19 mouse cellular contexts compared by ENCODE assay signal in the genomic region with DNA sequence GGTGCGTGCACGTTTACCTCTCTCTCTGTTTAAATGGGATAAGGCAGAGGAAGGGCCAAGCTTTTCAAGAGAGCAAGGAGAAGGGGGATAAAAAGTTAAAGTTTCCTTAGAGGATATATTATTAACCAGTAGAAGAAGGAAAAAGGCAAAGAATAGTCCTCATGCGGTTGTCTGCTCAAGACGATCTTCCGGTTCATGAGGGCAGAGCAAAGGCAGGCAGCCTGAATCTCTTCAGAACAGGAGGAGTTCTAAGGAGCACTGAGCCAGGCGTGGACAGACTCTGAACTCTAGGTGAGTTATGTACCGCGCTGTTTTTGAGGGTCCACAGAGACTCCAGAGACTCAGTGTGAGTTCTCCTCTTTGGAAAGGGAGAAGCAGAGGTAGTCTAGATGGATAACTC. TPM values are rescaled to one million over a fixed set of nuclear protein-coding genes. Genes with fewer than 3 reads are reported as not detected.
A peak's percentile ranks its signal among the peaks of the same experiment; 100 is the strongest.
DNase-seq lines count a peak whose midpoint lies in the region; ATAC-seq and TF ChIP-seq lines count a peak whose summit lies in the region.
"Had no signal": no experiment of that assay in that cellular context is flagged by ENCODE, and none has a peak within 500 bp of the region (broad histone marks: within the 10 kb centered on the region; RNA-seq: fewer than 3 reads in every experiment).

No protein-coding gene starts in this region.

- no peak for ATAC-seq in kidney, embryonic 15.5 days (replicated peaks; ENCODE audit: low FRiP score)
- ATAC-seq in kidney, postnatal 0 days (replicated peaks; ENCODE audit: low FRiP score, low read depth), result no peak
- no peak for ATAC-seq in midbrain, embryonic 11.5 days (ENCODE audit: low FRiP score)
- ATAC-seq in CD4-positive, CD25-positive, alpha-beta regulatory T cell, adult 4 months, result no peak
- ATAC-seq: forebrain, embryonic 15.5 days had no signal

- 81% methylated on average over 8 of the region's 8 CpGs for WGBS in kidney, embryonic 15.5 days
- WGBS in kidney, postnatal 0 days, result 78% methylated on average over 8 of the region's 8 CpGs
- WGBS in midbrain, embryonic 11.5 days, result 90% methylated on average over 8 of the region's 8 CpGs

- H3K4me3 ChIP-seq in kidney, embryonic 15.5 days (replicated peaks), result no peak overlapping the region
- H3K4me3 ChIP-seq in kidney, postnatal 0 days (replicated peaks; ENCODE audit: low read depth, low read length), result no peak overlapping the region
- no peak overlapping the region for H3K4me3 ChIP-seq in midbrain, embryonic 11.5 days (ENCODE audit: low read depth, low read length)
- H3K4me3 ChIP-seq: embryonic facial prominence, embryonic 12.5 days; forebrain, embryonic 15.5 days; heart, embryonic 15.5 days; hindbrain, embryonic 13.5 days had no signal

- no peak overlapping the region for H3K9ac ChIP-seq in kidney, embryonic 15.5 days
- no peak overlapping the region for H3K9ac ChIP-seq in kidney, postnatal 0 days (ENCODE audit: low read depth, low read length)
- H3K9ac ChIP-seq in midbrain, embryonic 11.5 days (ENCODE audit: low read length), result no peak overlapping the region
- H3K9ac ChIP-seq: embryonic facial prominence, embryonic 12.5 days; forebrain, embryonic 15.5 days; heart, embryonic 15.5 days; hindbrain, embryonic 13.5 days had no signal

- H3K9me3 ChIP-seq in kidney, embryonic 15.5 days (replicated peaks), result no peaks in the 10 kb centered on the region
- H3K9me3 ChIP-seq in kidney, postnatal 0 days (replicated peaks; ENCODE audit: low read length), result no peaks in the 10 kb centered on the region
- no peaks in the 10 kb centered on the region for H3K9me3 ChIP-seq in midbrain, embryonic 11.5 days (ENCODE audit: control insufficient read depth, low read length)
- H3K9me3 ChIP-seq: embryonic facial prominence, embryonic 12.5 days; forebrain, embryonic 15.5 days; hindbrain, embryonic 13.5 days had no signal

- no peak for TF ChIP-seq CTCF in kidney, postnatal 0 days (IDR thresholded peaks at IDR 0.05; ENCODE audit: low read depth)

- H3K4me1 ChIP-seq in kidney, embryonic 15.5 days, result no peaks in the 10 kb centered on the region
- H3K4me1 ChIP-seq in kidney, postnatal 0 days (replicated peaks; ENCODE audit: insufficient read depth, low read length), result no peaks in the 10 kb centered on the region
- H3K4me1 ChIP-seq in midbrain, embryonic 11.5 days (ENCODE audit: control insufficient read depth, insufficient read depth, low read length), result no peaks in the 10 kb centered on the region
- H3K4me1 ChIP-seq: embryonic facial prominence, embryonic 12.5 days; forebrain, embryonic 15.5 days; heart, embryonic 15.5 days; hindbrain, embryonic 13.5 days had no signal

- no peak overlapping the region for H3K4me2 ChIP-seq in kidney, embryonic 15.5 days
- H3K4me2 ChIP-seq in kidney, postnatal 0 days (ENCODE audit: low read length), result no peak overlapping the region
- no peak overlapping the region for H3K4me2 ChIP-seq in midbrain, embryonic 11.5 days
- H3K4me2 ChIP-seq: embryonic facial prominence, embryonic 12.5 days; forebrain, embryonic 15.5 days; heart, embryonic 15.5 days; hindbrain, embryonic 13.5 days had no signal

- DNase-seq in kidney, adult 18-20 months, result peak; percentile 37
- peak; percentile 58 to 60 for DNase-seq in kidney, adult 8-10 months
- no peak for DNase-seq in kidney, postnatal 0 days (ENCODE audit: low spot score)
- peak; percentile 63 to 69 for DNase-seq in kidney, postnatal 36 days
- DNase-seq in midbrain, embryonic 11.5 days (ENCODE audit: low spot score, missing footprints), result no peak
- DNase-seq in spleen, postnatal 36 days (ENCODE audit: low spot score in 2 of 2), result no peak
- DNase-seq: adrenal gland, adult 2 months; adrenal gland, postnatal 36 days; cerebellum, adult 11 months; cerebellum, adult 8-10 months; cerebellum, postnatal 25 days; gastrocnemius, postnatal 36 days; heart, postnatal 14 days had no signal

- no peak overlapping the region for H3K27ac ChIP-seq in kidney, embryonic 15.5 days
- H3K27ac ChIP-seq in kidney, postnatal 0 days, result peak overlapping the region; percentile 54; the same call in 1 of the 2 replicates
- H3K27ac ChIP-seq in midbrain, embryonic 11.5 days (ENCODE audit: low read depth, low read length), result no peak overlapping the region
- H3K27ac ChIP-seq: embryonic facial prominence, embryonic 12.5 days; forebrain, embryonic 15.5 days; heart, embryonic 15.5 days; hindbrain, embryonic 13.5 days had no signal

- H3K27me3 ChIP-seq in kidney, embryonic 15.5 days, result no peaks in the 10 kb centered on the region
- H3K27me3 ChIP-seq in kidney, postnatal 0 days (ENCODE audit: insufficient read depth, low read length), result no peaks in the 10 kb centered on the region
- no peaks in the 10 kb centered on the region for H3K27me3 ChIP-seq in midbrain, embryonic 11.5 days (ENCODE audit: control insufficient read depth, insufficient read depth, low read length)
- H3K27me3 ChIP-seq: embryonic facial prominence, embryonic 12.5 days; forebrain, embryonic 15.5 days; heart, embryonic 15.5 days; hindbrain, embryonic 13.5 days had no signal

- H3K36me3 ChIP-seq in kidney, embryonic 15.5 days, result no peaks in the 10 kb centered on the region
- no peaks in the 10 kb centered on the region for H3K36me3 ChIP-seq in kidney, postnatal 0 days (ENCODE audit: insufficient read depth, low read length)
- no peaks in the 10 kb centered on the region for H3K36me3 ChIP-seq in midbrain, embryonic 11.5 days (ENCODE audit: control insufficient read depth, insufficient read depth, low read length)
- H3K36me3 ChIP-seq: embryonic facial prominence, embryonic 12.5 days; forebrain, embryonic 15.5 days; heart, embryonic 15.5 days; hindbrain, embryonic 13.5 days had no signal

RNA-seq across cellular contexts. Expression of gene B3galt5, which starts 22.8 kb away (rescaled TPM):
- 2.4 and 3.2 TPM in 2 replicates for polyA plus RNA-seq in kidney, embryonic 15.5 days (2015; fragmentation: Nextera tagmentation; extraction: Ambion mirVana)
- 4.8 and 5.6 TPM in 2 replicates for polyA plus RNA-seq in kidney, postnatal 0 days (2015; fragmentation: Nextera tagmentation; extraction: Ambion mirVana)
- polyA plus RNA-seq in midbrain, embryonic 11.5 days (2014; fragmentation: Nextera tagmentation; extraction: Ambion mirVana), result 0.55 and 0.70 TPM in 2 replicates
- 1 to 10 TPM; 2.1 to 2.7 TPM for polyA plus RNA-seq in CD4-positive, CD25-positive, alpha-beta regulatory T cell, adult 4 months (2017; shearing (Covaris generic))

RNA-seq across cellular contexts. Expression of gene Sh3bgr, which starts 58.2 kb away (rescaled TPM):
- polyA plus RNA-seq in kidney, embryonic 15.5 days (2015; fragmentation: Nextera tagmentation; extraction: Ambion mirVana), result 10.1 and 10.2 TPM in 2 replicates
- 3.3 and 3.6 TPM in 2 replicates for polyA plus RNA-seq in kidney, postnatal 0 days (2015; fragmentation: Nextera tagmentation; extraction: Ambion mirVana)
- polyA plus RNA-seq in midbrain, embryonic 11.5 days (2014; fragmentation: Nextera tagmentation; extraction: Ambion mirVana), result 0.34 and 1.2 TPM in 2 replicates
- not detected for polyA plus RNA-seq in CD4-positive, CD25-positive, alpha-beta regulatory T cell, adult 4 months (2017; shearing (Covaris generic))

Comparison
In these comparisons a context has a peak if more than half of its experiments do, and no peak if none do; other contexts are left out.
1. DNase-seq: peak in kidney, adult 18-20 months (single experiment), kidney, adult 8-10 months (2 of 2) and kidney, postnatal 36 days (2 of 2); none in kidney, postnatal 0 days (single experiment), midbrain, embryonic 11.5 days (single experiment) and spleen, postnatal 36 days (0 of 2).